Mouse (Mus musculus) C2C12 (cell line): ENCODE data around the gene Mcrs1. TPM values are rescaled to one million over a fixed set of nuclear protein-coding genes. Genes with fewer than 3 reads are reported as not detected.
A peak's percentile ranks its signal among the peaks of the same experiment; 100 is the strongest.

Experiments used
- H3K27me3 ChIP-seq: one replicate; pipeline ENCODE4 v1.6.1; 2011; ENCODE audit not compliant: control insufficient read depth, insufficient read depth, insufficient read length
- H3K36me3 ChIP-seq: one replicate; pipeline ENCODE4 v1.6.1; 2011; ENCODE audit not compliant: control insufficient read depth, insufficient read depth
- H3K4me3 ChIP-seq: one replicate; pipeline ENCODE4 v1.5.1; 2011; ENCODE audit warnings: mild to moderate bottlenecking, control low read depth; ENCODE audit not compliant: poor library complexity, insufficient read depth, severe bottlenecking
- H3K79me2 ChIP-seq: one replicate; pipeline ENCODE4 v1.6.1; 2011; ENCODE audit not compliant: control insufficient read depth, insufficient read depth
- H3K79me3 ChIP-seq: one replicate; pipeline ENCODE4 v1.6.1; 2011; ENCODE audit warnings: low read depth, control low read depth
- H3ac ChIP-seq: one replicate; pipeline ENCODE3; 2011; ENCODE audit warnings: low read depth; ENCODE audit not compliant: control insufficient read depth, insufficient read length
- CEBPB ChIP-seq: IDR thresholded peaks from one replicate; pipeline ENCODE4 v1.6.1; 2011; ENCODE audit warnings: low read depth, mild to moderate bottlenecking, control low read depth, moderate library complexity
- CTCF ChIP-seq: IDR thresholded peaks from one replicate; pipeline ENCODE4 v1.5.1; 2011; ENCODE audit not compliant: control insufficient read depth, insufficient read depth, insufficient read length
- FOSL1 ChIP-seq: IDR thresholded peaks from one replicate; pipeline ENCODE4 v1.8.0; 2011; ENCODE audit warnings: mild to moderate bottlenecking, low read length; ENCODE audit not compliant: poor library complexity, insufficient read depth, severe bottlenecking
- MAX ChIP-seq: IDR thresholded peaks from one replicate; pipeline ENCODE4 v1.6.1; 2011; ENCODE audit warnings: mild to moderate bottlenecking, control low read depth
- MYOD1 ChIP-seq: IDR thresholded peaks from one replicate; pipeline ENCODE4 v1.6.1; 2011; ENCODE audit warnings: low read depth; ENCODE audit not compliant: control insufficient read depth, insufficient read length
- MYOG ChIP-seq: IDR thresholded peaks from one replicate; pipeline ENCODE4 v1.6.1; 2011; ENCODE audit not compliant: control insufficient read depth, insufficient read length; ENCODE audit errors: extremely low read depth
- USF1 ChIP-seq: IDR thresholded peaks from one replicate; pipeline ENCODE4 v1.6.1; 2011; ENCODE audit warnings: low read depth, mild to moderate bottlenecking, control low read depth, moderate library complexity
- polyA plus RNA-seq: library from polyadenylated mRNA; unstranded; fragments of >200 nt; fragmentation: generic; extraction: Trizol; gene quantifications from one replicate; pipeline ENCODE4 v1.2.1, GENCODE M21; 2012; ENCODE audit warnings: missing spikeins

The Mcrs1 gene
- polyA plus RNA-seq, 1 experiment = 118 TPM

GRCm38 (mm10) chr15:99222794-99223584 is 28.8 kb downstream of the Mcrs1 start:
- Histone ChIP-seq H3K79me2 (no peaks in the 10 kb centered on the region), H3ac (no peak overlapping the region), H3K4me3 (peak overlapping the region; percentile 28), H3K27me3 (peaks cover 78% of the 10 kb centered on the region), H3K36me3 (no peaks in the 10 kb centered on the region), H3K79me3 (no peaks in the 10 kb centered on the region)
- TF ChIP-seq MAX (no peak), MYOG (no peak), USF1 (no peak), MYOD1 (no peak), CEBPB (no peak)

- Histone ChIP-seq H3K79me3 (no peaks in the 10 kb centered on the region), H3K27me3 (peaks cover 63% of the 10 kb centered on the region), H3K79me2 (no peaks in the 10 kb centered on the region), H3K4me3 (no peak overlapping the region), H3ac (no peak overlapping the region), H3K36me3 (no peaks in the 10 kb centered on the region)
- TF ChIP-seq MYOG (no peak), FOSL1 (no peak), USF1 (no peak), MAX (no peak), CEBPB (no peak), CTCF (no peak), MYOD1 (no peak)
Measured at GRCm38 (mm10) chr15:99221315-99221952, 30.3 kb downstream of the Mcrs1 start.

- peaks cover 27% of the 10 kb centered on the region for H3K27me3 ChIP-seq
- no peak overlapping the region for H3K4me3 ChIP-seq
- no peak for TF ChIP-seq CEBPB
- no peak for TF ChIP-seq CTCF
- no peak for TF ChIP-seq USF1
- TF ChIP-seq FOSL1 = no peak
- TF ChIP-seq MYOD1 = no peak
- TF ChIP-seq MAX = no peak
- TF ChIP-seq MYOG = no peak
- peaks cover 15% of the 10 kb centered on the region for H3K36me3 ChIP-seq
- no peak overlapping the region for H3ac ChIP-seq
- H3K79me2 ChIP-seq = no peaks in the 10 kb centered on the region
- no peaks in the 10 kb centered on the region for H3K79me3 ChIP-seq
Measured at GRCm38 (mm10) chr15:99217630-99218029, 34.1 kb downstream of the Mcrs1 start.

- no peaks in the 10 kb centered on the region for H3K79me2 ChIP-seq
- H3K36me3 ChIP-seq = peaks cover 32% of the 10 kb centered on the region
- TF ChIP-seq CTCF (no peak), FOSL1 (no peak), MAX (no peak), USF1 (no peak), MYOG (no peak), CEBPB (no peak), MYOD1 (no peak)
- H3K79me3 ChIP-seq = no peaks in the 10 kb centered on the region
- no peak overlapping the region for H3K4me3 ChIP-seq
- peaks cover 10% of the 10 kb centered on the region for H3K27me3 ChIP-seq
- H3ac ChIP-seq = no peak overlapping the region
Measured at GRCm38 (mm10) chr15:99215741-99216463, 35.9 kb downstream of the Mcrs1 start.

- TF ChIP-seq FOSL1 = no peak
- no peak for TF ChIP-seq MYOD1
- TF ChIP-seq MAX = no peak
- no peak for TF ChIP-seq MYOG
- TF ChIP-seq USF1 = no peak
- TF ChIP-seq CTCF = no peak
- no peak for TF ChIP-seq CEBPB
- Histone ChIP-seq H3K4me3 (no peak overlapping the region), H3K27me3 (peaks cover 6% of the 10 kb centered on the region), H3ac (no peak overlapping the region), H3K36me3 (peaks cover 40% of the 10 kb centered on the region), H3K79me3 (no peaks in the 10 kb centered on the region), H3K79me2 (no peaks in the 10 kb centered on the region)
Measured at GRCm38 (mm10) chr15:99214941-99215340, 36.8 kb downstream of the Mcrs1 start.
